Mouse (Mus musculus): Measurements from ENCODE around the gene Fbxo4. TPM values are rescaled to one million over a fixed set of nuclear protein-coding genes. Genes with fewer than 3 reads are reported as not detected.

The Fbxo4 gene
- polyA plus RNA-seq, 1 experiment from 2014 or later = 4.7 TPM

Other genes with a start within 250 kb of the Fbxo4 start
- 37.5 and 47.0 TPM in 2 replicates for gene AW549877, start 16.2 kb upstream of the Fbxo4 start, polyA plus RNA-seq (2014; fragmentation: Nextera tagmentation; extraction: Ambion mirVana)
- 145 and 156 TPM in 2 replicates for gene Oxct1, start 46.8 kb upstream of the Fbxo4 start, polyA plus RNA-seq (2014; fragmentation: Nextera tagmentation; extraction: Ambion mirVana)